Mouse (Mus musculus) urinary bladder, adult 18-20 months (tissue): Measurements from ENCODE around the gene Apoc4.
"Not testable (repeated sequence)": the region's sequence is repeated elsewhere in the genome, so short reads cannot be mapped to it uniquely, and the experiment has no call there.

Source experiments
- DNase-seq, 2 experiments: peaks; one replicate each; pipeline ENCODE4 v3.0.0; 2022; ENCODE audit warnings: low spot score in 2 of 2, mixed read lengths in 2 of 2

The Apoc4 gene

DNA sequence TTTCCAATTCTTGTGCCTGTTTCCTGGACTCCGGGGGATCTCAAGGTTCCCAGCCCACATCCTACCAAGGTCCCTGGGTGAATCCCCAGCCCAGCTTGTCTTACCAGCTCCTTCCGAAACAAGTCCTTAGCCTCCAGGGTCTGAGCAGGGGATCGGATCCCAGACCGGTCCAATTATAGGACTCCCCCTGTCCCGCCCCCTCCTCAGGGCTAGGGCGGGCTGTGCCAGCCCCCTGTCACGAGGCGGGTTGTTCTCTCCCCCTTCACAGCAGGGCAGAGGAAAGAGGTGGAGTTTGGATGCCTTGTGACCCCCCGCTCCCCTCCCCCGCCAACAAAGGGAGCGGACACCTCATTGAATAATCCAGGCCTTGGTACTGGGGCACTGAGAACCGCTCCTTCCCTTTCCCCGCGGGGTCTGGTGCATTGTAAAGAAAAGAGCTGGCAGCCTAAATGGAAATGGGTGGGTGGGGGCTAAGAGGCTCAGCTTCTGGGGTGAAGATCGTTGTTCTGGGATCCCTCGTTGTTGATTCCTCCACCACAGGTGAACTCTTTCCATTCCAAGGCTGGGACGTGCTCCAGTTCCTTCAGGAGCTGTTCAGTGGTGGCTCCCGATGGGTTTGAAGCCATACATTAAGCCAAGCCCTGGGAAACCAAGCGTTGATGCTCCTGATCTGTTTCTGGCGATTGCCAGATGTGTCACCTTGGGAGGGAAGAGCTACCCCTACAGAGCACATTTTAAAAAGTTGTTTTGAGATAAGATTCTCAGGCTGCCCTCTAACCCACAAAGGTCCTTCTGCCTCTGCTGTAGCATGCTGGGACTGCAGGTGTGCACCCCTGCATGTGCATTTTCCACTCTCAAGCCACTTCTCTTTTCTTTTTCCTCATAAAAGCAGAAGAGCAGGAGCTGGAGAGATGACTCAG is 17.9 kb upstream of the Apoc4 start, which contains the start of gene Apoe:
TSS of gene Apoe (minus strand) at position 282 of the 920 bp plus-strand sequence.
- DNase-seq, result peak in 1 of 2 experiments; percentile 42

DNA sequence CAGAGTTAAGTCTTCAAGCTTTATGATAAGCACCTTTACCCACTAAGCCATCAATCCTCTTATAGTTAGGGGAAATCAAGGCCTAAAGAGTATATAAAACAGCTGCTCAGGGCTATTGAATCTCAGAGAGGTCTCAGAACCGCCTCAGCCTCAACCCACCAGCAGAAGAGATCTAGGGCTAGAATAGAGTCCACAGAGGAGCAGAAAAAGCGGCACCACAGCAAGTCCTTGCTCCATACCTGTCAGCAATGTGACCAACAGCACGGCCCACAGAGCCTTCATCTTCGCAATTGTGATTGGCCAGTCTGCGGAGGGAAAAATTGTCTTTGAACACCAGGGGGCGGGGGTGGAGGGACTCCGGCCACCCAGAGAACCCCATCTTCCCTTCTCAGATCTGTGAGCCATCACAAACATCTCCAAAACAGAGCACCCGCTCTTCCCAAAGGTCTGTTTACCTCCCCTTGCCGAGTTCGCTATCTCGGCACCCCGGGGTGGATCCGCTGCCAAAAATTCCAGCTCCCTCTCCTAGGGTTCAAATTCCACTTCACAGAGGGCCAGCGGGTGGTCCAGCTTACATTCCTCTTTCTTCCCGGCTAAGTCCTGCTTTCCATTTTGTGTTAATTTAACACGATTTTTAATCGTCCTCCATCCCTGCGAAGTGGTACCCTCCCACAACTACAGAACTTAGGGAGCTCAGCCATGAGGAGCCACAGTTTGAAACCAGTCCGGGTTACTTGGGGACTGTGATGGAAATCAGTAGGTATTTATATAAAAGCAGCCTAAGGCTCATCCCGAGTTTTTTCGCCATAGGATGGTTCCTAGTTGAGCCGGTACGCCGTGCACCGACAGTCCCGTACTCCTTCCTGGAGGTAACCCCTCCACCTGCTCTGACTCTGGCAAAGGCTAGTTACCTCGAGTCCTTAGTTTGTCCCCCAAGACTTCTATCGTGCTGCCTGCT is 16.9 kb upstream of the Apoc4 start:
- no peak for DNase-seq

DNA sequence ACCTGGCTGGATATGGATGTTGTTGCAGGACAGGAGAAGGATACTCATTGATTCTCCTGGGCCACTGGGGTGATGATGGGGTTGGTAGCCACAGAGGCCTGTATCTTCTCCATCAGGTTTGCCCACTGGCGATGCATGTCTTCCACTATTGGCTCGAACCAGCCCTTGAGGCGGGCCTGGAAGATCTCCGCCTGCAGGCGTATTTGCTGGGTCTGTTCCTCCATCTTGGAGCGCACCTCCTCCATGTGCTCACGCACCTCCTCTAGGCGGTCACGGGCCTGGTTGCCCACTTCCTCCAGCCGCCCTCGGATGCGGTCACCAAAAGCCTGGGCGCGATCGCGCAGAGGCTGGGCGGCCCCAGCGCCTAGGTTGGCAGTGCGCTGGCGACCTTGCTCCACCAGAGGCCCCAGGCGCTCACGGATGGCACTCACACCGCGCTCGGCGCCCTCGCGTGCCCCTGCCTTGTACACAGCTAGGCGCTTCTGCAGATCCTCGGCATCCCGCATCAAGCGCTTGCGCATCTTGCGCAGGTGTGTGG is 15.1 kb upstream of the Apoc4 start:
- no peak for DNase-seq

DNA sequence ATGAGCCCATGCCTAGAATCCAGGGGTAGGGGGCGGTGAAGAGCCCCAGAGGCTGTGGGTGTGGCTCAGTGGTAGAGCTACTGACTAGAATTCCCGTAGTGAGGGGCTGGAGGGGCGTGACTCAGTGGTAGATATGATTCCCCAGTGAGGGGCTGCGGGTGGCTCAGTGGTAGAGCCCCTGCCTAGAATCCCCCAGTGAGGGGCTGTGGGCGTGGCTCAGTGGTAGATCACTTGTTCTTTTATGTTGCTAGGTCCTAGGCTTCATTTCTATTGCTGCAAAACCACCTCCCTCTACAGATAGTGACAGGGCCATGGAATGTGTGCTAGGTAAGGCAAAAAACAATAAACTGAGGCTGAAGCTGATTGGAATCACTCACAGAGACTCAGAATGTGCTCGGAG is 14.6 kb upstream of the Apoc4 start:
- DNase-seq, result no peak

DNA sequence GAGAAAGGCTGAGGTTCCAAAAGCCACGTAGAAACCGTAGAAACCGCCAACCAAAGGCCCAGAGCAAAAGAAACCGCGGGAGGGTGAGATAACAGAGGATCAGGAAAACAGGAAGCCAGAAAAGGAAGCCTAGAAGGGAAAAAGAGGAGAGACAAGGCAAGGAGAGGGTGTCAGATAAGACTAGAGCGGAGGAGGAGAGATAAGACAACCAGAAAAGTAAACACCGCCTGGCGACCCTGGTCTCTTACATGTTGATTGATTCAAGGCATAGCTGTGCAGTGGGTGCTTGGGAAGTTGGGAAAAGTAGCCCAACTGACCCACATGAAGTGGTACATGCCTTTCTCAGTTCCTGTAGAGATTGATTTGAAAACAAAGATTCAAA is 13.9 kb upstream of the Apoc4 start:
- no peak for DNase-seq

DNA sequence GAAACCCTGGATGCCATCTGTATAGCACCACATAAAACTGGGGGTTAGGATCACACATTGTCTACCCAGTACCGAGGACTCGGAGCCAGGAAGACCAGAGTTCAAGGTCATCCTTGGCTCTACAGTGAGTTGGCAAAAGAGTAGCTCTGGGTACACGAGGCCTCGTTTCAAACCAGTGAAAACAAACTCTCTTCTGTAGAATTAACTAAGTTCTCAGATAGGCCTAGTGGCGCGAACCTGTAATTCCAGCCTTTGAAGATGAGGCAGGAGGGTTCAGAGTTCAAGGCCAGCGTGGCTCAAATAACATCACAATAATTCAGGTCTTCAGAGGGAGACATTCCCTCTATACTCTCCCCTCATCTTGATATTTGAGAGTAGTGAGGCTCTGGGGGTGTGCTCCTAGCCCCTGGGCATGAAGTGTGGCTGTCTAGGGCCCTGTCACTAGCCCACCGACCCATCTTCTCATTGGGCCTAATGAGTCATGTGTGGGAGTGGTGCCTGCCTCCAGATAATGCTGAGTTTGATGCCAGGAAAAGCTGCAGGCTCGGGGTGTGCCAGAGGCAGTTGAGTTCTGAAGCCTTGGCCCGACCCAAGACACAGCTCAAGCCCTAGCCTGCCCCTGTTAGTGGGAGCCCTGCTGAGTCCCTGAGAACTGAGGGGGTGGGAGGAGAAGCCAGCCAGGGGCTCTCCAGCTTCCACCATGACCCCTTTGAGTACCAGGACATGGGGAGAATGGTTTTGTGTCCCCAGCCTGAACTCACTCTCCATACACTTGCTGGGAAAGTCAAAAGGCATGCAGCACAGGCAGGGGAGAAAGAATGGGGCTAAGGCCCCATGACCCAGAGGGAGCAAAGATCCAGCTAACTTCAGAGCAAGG is 13.3 kb upstream of the Apoc4 start:
- no peak for DNase-seq

DNA sequence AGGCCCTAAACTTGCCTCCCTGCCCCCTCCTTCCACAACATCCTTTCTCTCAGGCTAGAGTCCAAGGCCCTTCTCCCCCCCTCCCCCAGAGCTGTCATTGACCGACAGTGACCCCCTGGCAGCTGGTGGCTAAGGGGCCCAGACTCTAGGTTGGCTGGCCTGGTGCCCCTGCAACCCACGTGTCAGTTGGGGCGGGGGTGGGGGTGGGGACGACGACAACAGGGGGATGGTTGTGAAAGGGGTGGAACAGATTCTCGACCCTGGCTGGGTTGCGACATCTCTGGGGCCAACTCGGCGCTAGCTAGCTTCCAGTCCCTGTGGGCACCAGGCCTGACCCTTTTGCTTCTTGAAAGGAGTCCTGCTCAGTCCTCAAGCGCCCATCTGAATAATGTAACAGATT is 12.1 kb upstream of the Apoc4 start:
- peak in 1 of 2 experiments; percentile 50 for DNase-seq

DNA sequence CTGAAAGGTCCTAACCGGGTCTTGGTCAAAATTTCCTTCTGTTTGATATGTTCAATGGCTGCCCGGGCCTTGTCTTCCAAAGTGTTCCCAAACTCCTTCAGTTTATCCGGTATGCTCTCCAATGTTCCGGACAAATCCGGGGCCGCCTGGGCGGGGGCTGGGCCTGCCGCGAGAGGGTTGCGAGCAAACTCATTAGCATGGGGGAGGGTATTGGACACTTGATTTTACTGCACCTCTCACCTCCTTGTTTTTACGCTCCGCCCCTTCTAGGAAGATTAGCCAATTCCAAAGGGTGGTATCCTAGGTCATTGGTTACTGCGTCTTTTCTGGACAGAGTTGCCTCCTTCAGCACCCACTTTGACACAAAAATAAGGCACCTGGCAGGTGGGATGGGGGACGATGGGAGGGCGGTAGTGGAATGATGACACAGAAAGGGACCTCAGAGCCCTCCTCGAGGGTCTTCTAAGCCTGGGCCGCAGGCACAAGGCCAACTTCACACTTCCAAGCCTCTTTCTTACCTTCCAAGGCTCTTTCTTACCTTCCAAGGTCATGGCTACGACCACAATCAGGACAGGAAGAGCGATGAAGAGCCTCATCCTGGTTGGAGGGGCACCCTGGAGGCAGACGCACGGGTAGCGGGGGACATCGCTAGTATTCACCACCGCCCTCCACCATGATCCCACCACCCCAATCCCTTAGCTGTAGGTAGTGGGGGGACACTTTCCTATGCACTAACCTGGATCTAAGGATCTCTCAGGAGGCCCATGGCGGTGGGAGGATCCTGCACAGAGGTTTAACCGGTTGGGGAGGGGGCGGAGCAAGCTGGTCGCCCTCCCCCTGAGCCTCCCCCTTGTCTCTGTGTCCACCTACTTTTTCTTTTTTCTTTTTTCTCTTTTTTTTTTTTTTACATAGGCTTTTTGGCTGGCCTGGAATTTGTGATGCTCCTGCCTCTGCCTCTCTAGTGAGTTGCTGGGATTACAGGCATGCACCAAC is 10.9 kb upstream of the Apoc4 start, which contains the start of gene Apoc1:
TSS of gene Apoc1 (minus strand) at position 788 of the 993 bp plus-strand sequence.
- no peak for DNase-seq

DNA sequence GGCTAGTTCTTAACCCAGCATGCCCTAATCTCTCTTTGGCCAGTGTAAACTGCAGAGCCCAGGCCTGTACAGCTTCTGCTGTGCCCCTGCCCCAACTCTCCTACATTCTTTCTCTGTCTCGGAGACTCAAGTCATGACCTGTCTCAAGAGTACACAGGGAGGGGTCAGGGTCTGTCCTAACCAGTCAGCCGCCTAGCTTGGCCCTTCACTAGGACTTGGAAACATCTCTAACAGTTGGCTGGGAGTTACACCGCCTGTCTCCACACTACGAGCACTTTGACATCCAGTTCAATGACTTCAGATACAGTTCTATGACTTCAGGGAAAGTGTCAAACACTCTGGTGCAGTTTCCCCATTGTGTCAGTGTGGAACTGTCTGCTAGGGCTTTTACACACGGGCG is 10.2 kb upstream of the Apoc4 start:
- no peak for DNase-seq

DNA sequence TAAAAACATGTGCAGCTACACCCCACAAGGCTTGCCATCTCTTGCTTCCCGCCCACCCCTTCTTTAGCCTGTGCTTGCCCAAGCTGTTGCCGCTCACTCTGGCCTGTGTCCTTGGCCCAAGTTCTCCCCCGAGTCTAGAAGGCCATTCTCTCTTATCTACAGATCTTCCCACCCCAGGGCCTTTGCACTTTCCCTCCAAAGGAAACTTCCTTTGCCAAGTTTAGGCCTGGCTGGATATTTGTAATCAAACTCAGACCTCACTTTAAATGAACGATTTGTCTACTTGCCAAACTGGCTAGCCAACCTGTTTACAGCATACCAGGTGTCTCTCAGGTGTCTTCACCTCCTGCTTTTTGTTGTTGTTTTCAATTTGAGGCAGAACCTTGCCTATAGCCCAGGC is 9.6 kb upstream of the Apoc4 start:
- DNase-seq, result no peak

DNA sequence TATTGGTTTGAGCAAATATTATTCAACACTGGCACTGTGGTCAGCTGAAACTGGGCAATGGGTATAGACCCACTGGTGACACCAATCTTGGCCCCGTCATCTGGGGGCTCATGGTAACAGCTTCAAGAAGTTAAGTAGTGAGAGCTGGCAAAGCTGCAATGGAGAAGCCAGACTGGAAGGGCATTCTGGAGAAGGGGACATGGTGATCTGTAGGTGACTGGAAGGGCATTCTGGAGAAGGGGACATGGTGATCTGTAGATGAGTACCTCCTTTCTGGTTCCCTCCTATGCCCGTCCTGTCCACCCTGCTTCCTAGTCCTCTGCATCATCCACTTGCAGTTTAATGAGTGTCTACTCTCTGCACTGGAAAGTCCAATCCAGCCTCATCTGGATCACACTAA is 7.3 kb upstream of the Apoc4 start:
- no peak for DNase-seq

DNA sequence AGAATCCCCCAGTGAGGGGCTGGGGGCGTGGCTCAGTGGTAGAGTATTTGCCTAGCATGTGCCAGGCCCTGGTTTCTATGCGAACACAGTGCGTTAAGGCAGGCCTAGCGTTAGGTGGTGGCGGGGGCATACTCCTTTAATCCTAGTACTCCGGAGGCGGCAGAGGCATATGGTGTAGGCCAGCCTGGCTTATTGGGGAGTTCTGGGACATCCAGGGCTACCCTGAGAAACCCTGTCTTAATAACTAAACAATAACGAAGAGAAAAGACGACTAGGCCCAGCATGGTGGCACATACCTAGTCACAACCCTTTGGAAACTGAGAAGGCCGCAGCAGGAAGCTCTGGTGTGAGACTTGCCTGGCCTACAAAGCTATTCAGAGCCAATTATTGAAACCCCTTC is 6.8 kb upstream of the Apoc4 start:
- DNase-seq, result no peak

DNA sequence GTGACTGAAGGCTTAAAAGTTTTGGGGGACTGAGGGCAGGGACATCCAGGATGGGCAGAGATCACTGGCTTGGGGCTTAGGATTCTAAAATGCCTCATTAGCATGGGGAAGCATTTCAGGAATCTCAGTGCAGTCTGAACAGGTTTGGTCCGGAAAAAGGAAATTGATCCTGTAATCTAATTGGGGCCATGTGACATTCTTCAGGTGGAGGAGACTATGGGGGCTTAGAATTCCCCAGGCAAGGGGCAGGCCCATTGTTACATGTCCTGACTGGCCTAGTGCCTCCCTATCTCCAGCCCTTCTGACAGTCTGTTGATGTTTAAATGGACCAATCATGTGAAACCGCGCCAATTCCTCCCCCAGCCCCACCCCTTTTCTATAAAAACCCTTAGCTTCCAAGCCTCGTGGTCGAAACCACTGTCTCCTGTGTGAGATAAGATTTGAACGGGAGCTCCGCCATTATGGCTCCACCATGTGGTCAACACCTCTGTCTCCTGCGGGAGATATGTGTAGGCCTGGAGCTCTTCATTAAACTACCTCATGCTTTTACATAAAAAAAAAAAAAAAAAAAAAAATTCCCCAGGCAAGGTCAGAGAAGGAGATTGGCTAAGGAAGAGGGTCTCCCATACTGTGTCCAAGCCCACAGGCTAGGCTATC is 5.8 kb upstream of the Apoc4 start:
- not testable (repeated sequence) for DNase-seq

DNA sequence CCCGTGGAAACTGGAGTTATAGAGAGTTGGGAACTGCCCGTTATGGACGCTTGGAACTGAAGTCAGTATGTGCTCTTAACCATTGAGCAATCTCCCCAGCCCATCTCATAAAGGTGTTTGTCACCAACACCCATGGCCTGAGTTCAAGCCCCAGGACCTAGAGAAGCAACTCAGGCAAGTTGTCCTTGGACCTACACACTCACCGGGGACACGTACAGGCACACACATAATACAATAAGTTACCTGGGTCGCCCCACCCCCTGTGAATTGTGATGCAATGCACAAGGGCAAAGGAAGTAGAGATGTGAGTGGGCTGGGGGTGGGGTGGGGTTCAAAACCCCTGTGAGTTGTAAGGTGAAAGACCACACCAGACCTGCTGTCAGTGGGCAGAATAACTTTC is 5.2 kb upstream of the Apoc4 start:
- no peak for DNase-seq

DNA sequence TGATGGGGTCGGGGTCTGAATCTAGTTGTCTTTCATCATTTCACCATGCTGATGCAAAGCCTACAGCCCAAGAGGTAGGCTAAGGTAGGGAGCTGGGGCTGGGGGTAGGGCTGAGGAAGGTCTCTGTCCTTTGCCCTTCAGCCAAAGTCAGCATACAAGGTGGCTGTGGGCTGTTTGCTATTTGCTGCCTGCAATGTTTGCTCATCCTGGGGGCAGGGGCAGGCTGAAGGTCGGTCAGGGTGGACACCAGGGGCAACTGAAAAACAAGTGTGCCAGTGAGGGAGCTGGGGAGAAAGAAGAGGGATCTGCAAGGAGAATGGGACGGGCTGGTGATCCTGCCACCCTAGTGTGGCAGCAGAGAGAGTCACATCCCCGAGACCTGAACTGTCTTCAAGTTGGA is 4.1 kb upstream of the Apoc4 start:
- no peak for DNase-seq

DNA sequence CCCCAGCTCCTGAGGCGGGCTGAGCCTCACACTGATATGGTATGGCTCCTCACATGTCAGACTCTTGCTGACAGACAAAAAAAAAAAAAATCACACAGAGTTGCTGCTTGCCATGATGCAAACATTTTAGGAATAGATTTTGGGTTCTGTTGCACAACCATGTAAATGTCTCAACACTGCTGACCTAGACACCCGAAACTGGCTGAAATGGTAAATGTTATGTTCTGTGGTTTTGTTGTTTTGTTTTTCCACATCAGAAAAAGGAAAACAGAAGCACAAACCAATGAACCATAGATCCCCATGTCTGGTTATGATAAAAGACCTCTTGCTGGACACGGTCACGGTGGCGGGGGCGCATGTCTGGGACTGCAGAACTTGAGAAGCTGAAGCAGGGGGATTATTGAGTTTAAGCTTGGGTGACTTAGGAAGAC is 2.5 kb upstream of the Apoc4 start:
- DNase-seq, result no peak

DNA sequence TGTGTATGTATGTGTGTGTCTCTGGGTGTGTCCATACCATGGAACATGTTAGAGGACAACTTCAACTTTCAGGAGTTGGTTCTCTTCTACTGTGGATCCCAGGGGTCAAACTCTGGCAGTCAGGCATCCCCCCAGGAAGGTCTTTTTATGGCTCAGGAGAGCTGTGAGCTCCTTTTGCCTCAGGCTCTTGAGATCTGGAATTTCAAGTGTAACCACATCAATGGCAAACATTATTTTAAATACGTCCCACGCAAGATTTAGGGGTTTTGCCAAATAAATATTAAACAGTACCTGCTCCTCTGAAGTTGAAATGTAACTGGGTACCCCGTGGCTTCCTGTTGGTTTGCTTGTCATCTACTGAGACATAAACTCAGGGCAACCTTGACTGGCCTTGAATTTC is 1.7 kb upstream of the Apoc4 start:
- no peak for DNase-seq

DNA sequence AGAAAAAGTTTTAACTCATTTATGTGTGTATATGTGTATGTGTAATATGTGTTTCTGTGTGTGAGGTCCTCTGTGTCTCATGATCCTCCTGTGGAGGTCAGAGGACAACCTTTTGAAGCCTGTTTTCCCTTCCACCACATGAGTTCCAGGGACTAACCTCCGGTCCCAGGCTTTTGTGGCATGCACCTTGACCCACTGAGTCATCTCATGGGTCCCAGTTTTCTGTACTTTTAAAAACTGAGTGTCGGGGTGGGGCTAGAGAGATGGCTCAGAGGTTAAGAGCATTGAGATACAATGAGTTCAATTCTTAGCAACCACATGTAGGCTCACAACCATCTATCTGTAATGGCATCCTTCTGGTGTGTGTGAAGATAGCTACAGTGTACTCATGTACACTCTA is 577 bp downstream of the Apoc4 start:
- no peak for DNase-seq

DNA sequence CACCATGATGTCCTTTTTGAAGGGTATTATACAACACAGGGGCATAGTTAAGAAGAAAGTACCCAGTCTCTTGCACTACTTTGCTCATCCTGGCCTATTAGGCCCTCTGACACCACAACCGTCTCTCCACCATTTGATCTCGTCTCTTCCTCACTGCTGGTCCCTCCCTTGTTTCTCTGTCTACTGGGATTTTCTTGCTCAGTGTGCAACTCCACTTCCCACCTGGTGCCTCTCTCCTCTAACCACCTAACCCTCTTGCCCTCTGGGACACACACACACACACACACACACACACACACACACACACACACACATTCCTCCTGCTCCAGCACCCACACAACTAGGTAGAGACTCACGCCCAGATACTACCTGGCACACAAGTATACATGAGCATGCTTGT is 2.4 kb downstream of the Apoc4 start:
- no peak for DNase-seq
